Mouse (Mus musculus) CH12.LX (cell line): ENCODE results near the gene Pcx. TPM values are rescaled to one million over a fixed set of nuclear protein-coding genes. Genes with fewer than 3 reads are reported as not detected.

Experiments
- DNase-seq: peaks from one replicate; pipeline ENCODE4 v3.0.0-alpha.2; 2013; ENCODE audit errors: extremely low read depth
- H3K27ac ChIP-seq: 2 replicates; pipeline ENCODE4 v1.5.1; 2012; ENCODE audit warnings: low read depth, mild to moderate bottlenecking, control low read depth, moderate library complexity; ENCODE audit not compliant: insufficient read depth
- H3K27me3 ChIP-seq: replicated peaks from 2 replicates; pipeline ENCODE3; 2012; ENCODE audit warnings: inconsistent platforms
- H3K36me3 ChIP-seq, 2 experiments: replicated peaks in 1 of 2; 2 replicates each; pipeline versions ENCODE3 to v1.6.1; 2012; ENCODE audit warnings: inconsistent platforms in 1 of 2, low read length in 1 of 2, mild to moderate bottlenecking in 1 of 2, mixed read lengths in 1 of 2, moderate library complexity in 1 of 2; ENCODE audit not compliant: control insufficient read depth in 1 of 2, insufficient read depth in 1 of 2
- H3K4me1 ChIP-seq, 2 experiments: 2 replicates each; pipeline ENCODE4 v1.6.1; 2012; ENCODE audit warnings: inconsistent platforms in 1 of 2, moderate library complexity in 1 of 2; ENCODE audit not compliant: insufficient read depth in 2 of 2, control insufficient read depth in 1 of 2
- H3K4me2 ChIP-seq: 2 replicates; pipeline ENCODE4 v1.6.1; 2012; ENCODE audit warnings: low read depth, mild to moderate bottlenecking, control low read depth; ENCODE audit not compliant: poor library complexity, insufficient read depth, severe bottlenecking
- H3K4me3 ChIP-seq, 3 experiments: fragments of 150-350 bp in 1 of 3; sonication (generic) in 1 of 3; replicated peaks in 1 of 3; 2 replicates each; pipeline versions ENCODE3 to v1.5.1; 2011 to 2012; ENCODE audit warnings: low read depth in 2 of 3, low read length in 2 of 3, mild to moderate bottlenecking in 2 of 3, moderate library complexity in 2 of 3, control low read depth in 1 of 3, improper control_type of control experiment in 1 of 3, inconsistent platforms in 1 of 3, mixed read lengths in 1 of 3; ENCODE audit not compliant: poor library complexity in 1 of 3
- H3K79me2 ChIP-seq: replicated peaks from 2 replicates; pipeline ENCODE4 v1.6.1; 2012; ENCODE audit warnings: mild to moderate bottlenecking, moderate library complexity; ENCODE audit not compliant: control insufficient read depth, poor library complexity, insufficient read depth, severe bottlenecking; ENCODE audit errors: extremely low read depth
- H3K9ac ChIP-seq: 2 replicates; pipeline ENCODE4 v1.6.1; 2012; ENCODE audit warnings: low read depth, mild to moderate bottlenecking, control low read depth, moderate library complexity; ENCODE audit not compliant: insufficient read depth
- H3K9me3 ChIP-seq: replicated peaks from 2 replicates; pipeline ENCODE3; 2012; ENCODE audit warnings: low read length, inconsistent platforms, mixed read lengths
- BHLHE40 ChIP-seq: IDR thresholded peaks from 2 replicates; pipeline ENCODE4 v1.6.1; 2011; ENCODE audit warnings: mild to moderate bottlenecking, low read depth, low read length, improper control_type of control experiment
- CHD1 ChIP-seq: IDR thresholded peaks from 2 replicates; pipeline ENCODE4 v1.6.1; 2012; ENCODE audit warnings: low read depth, low read length, improper control_type of control experiment, inconsistent platforms
- CHD2 ChIP-seq: IDR thresholded peaks from 2 replicates; pipeline ENCODE4 v1.6.1; 2011; ENCODE audit warnings: low read length, improper control_type of control experiment
- CTCF ChIP-seq, 2 experiments: IDR thresholded peaks in 1 of 2; conservative IDR thresholded peaks in 1 of 2; 2 replicates each; pipeline ENCODE4 v1.5.1; 2011 to 2012; ENCODE audit warnings: low read depth in 2 of 2, low read length in 2 of 2, improper control_type of control experiment in 1 of 2, inconsistent platforms in 1 of 2, mild to moderate bottlenecking in 1 of 2, moderate library complexity in 1 of 2
- E2F4 ChIP-seq: IDR thresholded peaks from 2 replicates; pipeline ENCODE4 v1.6.1; 2011; ENCODE audit warnings: low read depth, low read length, improper control_type of control experiment; ENCODE audit not compliant: insufficient replicate concordance
- EP300 ChIP-seq: IDR thresholded peaks from 2 replicates; pipeline ENCODE4 v1.6.1; 2011; ENCODE audit warnings: low read length, improper control_type of control experiment
- GABPA ChIP-seq: IDR thresholded peaks from 2 replicates; pipeline ENCODE4 v1.6.1; 2012; ENCODE audit warnings: low read depth, low read length, improper control_type of control experiment, inconsistent platforms; ENCODE audit not compliant: insufficient replicate concordance
- HCFC1 ChIP-seq: IDR thresholded peaks from 2 replicates; pipeline ENCODE4 v1.6.1; 2012; ENCODE audit warnings: low read depth, mild to moderate bottlenecking, inconsistent platforms, low read length, improper control_type of control experiment
- JUND ChIP-seq: conservative IDR thresholded peaks from 2 replicates; pipeline ENCODE4 v1.6.1; 2011; ENCODE audit warnings: low read depth, low read length, improper control_type of control experiment
- KAT2A ChIP-seq: IDR thresholded peaks from 2 replicates; pipeline ENCODE4 v1.6.1; 2012; ENCODE audit warnings: low read length, improper control_type of control experiment, inconsistent platforms; ENCODE audit not compliant: insufficient replicate concordance
- MAFK ChIP-seq: IDR thresholded peaks from 2 replicates; pipeline ENCODE4 v1.6.1; 2011; ENCODE audit warnings: low read length, improper control_type of control experiment; ENCODE audit not compliant: insufficient replicate concordance
- MAZ ChIP-seq: IDR thresholded peaks from 2 replicates; pipeline ENCODE4 v1.6.1; 2012; ENCODE audit warnings: low read depth, mild to moderate bottlenecking, inconsistent platforms, low read length, improper control_type of control experiment, moderate library complexity
- MYC ChIP-seq: IDR thresholded peaks from 2 replicates; pipeline ENCODE4 v1.6.1; 2011; ENCODE audit warnings: low read depth, mild to moderate bottlenecking, improper control_type of control experiment, low read length
- NRF1 ChIP-seq: IDR thresholded peaks from 2 replicates; pipeline ENCODE4 v1.6.1; 2014; ENCODE audit warnings: low read depth, mild to moderate bottlenecking, inconsistent platforms, low read length, improper control_type of control experiment, moderate library complexity
- PAX5 ChIP-seq: IDR thresholded peaks from 2 replicates; pipeline ENCODE4 v1.6.1; 2012; ENCODE audit warnings: low read length, inconsistent platforms, mixed read lengths
- POLR2A ChIP-seq: IDR thresholded peaks from 2 replicates; pipeline ENCODE4 v1.6.1; 2011; ENCODE audit warnings: low read depth, mild to moderate bottlenecking, improper control_type of control experiment, low read length
- RAD21 ChIP-seq: IDR thresholded peaks from 2 replicates; pipeline ENCODE4 v1.6.1; 2011; ENCODE audit warnings: low read depth, mild to moderate bottlenecking, low read length, improper control_type of control experiment, moderate library complexity
- RCOR1 ChIP-seq: conservative IDR thresholded peaks from 2 replicates; pipeline ENCODE4 v1.6.1; 2012; ENCODE audit warnings: low read depth, mild to moderate bottlenecking, inconsistent platforms, low read length, improper control_type of control experiment
- SMC3 ChIP-seq: IDR thresholded peaks from 2 replicates; pipeline ENCODE4 v1.6.1; 2011; ENCODE audit warnings: low read depth, low read length, improper control_type of control experiment
- UBTF ChIP-seq: IDR thresholded peaks from 2 replicates; pipeline ENCODE4 v1.6.1; 2012; ENCODE audit warnings: low read depth, mild to moderate bottlenecking, inconsistent platforms, low read length, improper control_type of control experiment, moderate library complexity
- USF1 ChIP-seq: IDR thresholded peaks from 2 replicates; pipeline ENCODE4 v1.6.1; 2014; ENCODE audit warnings: low read depth, mild to moderate bottlenecking, inconsistent platforms, low read length, improper control_type of control experiment
- ZKSCAN1 ChIP-seq: IDR thresholded peaks from 2 replicates; pipeline ENCODE4 v1.6.1; 2012; ENCODE audit warnings: low read depth, inconsistent platforms, low read length, improper control_type of control experiment, borderline replicate concordance
- ZMIZ1 ChIP-seq: IDR thresholded peaks from 2 replicates; pipeline ENCODE4 v1.6.1; 2012; ENCODE audit warnings: low read depth, mild to moderate bottlenecking, inconsistent platforms, low read length, improper control_type of control experiment
- dilution Hi-C: fragments of 300-500 bp; cut with MboI; formaldehyde crosslinking; loops from 2 replicates; pipeline ENCODE4 v1.14.3; 2020; ENCODE audit warnings: low sequenced_read_pairs; ENCODE audit not compliant: extremely low pct_unique_long_range_greater_than_20kb, extremely low pct_ligation_motif_present
- in situ Hi-C: fragments of 300-500 bp; cut with MboI; formaldehyde crosslinking; loops from 3 replicates; pipeline ENCODE4 v1.14.3; 2019; ENCODE audit warnings: low sequenced_read_pairs, low pct_ligation_motif_present, low pct_unique_long_range_greater_than_20kb, mixed read lengths
- polyA plus RNA-seq: library from polyadenylated mRNA; unstranded; fragments of >175 nt; gene quantifications from 2 replicates; pipeline ENCODE4 v1.2.1, GENCODE M21; 2012; ENCODE audit warnings: low read depth; ENCODE audit not compliant: insufficient read length
- total RNA-seq, 2 experiments: library from RNA; depleted of rRNA; stranded (reverse); fragments of 300-350 nt in 1 of 2; fragments of >200 nt in 1 of 2; gene quantifications; 2 replicates each; pipeline ENCODE4 v1.2.3; 2012 to 2014

The Pcx gene
- total and polyA plus RNA-seq, 3 experiments, result 7.7 to 14.2 (median 10.7) TPM

GRCm38 (mm10) chr19:4475224-4475925, 34.9 kb upstream of the Pcx start:
- Histone ChIP-seq H3K9ac (no peak overlapping the region), H3K4me2 (no peak overlapping the region), H3K4me1 (no peaks in the 10 kb centered on the region), H3K27me3 (peaks cover 8% of the 10 kb centered on the region), H3K27ac (no peak overlapping the region), H3K9me3 (peaks cover 6% of the 10 kb centered on the region), H3K36me3 (no peaks in the 10 kb centered on the region), H3K4me3 (no peak overlapping the region), H3K79me2 (no peaks in the 10 kb centered on the region)
- no peak for DNase-seq
- TF ChIP-seq SMC3, result no peak
- TF ChIP-seq USF1, result no peak
- no peak for TF ChIP-seq E2F4
- TF ChIP-seq CTCF (conservative IDR thresholded peaks at IDR 0.05 in 1 of 2, IDR thresholded peaks at IDR 0.05 in 1 of 2; ENCODE audit: low read depth in 2 of 2, low read length in 2 of 2), result no peak
- no peak for TF ChIP-seq BHLHE40
- TF ChIP-seq HCFC1, result no peak
- TF ChIP-seq CHD2, result no peak
- no peak for TF ChIP-seq PAX5
- TF ChIP-seq EP300, result no peak
- no peak for TF ChIP-seq GABPA
- no peak for TF ChIP-seq RCOR1
- TF ChIP-seq CHD1, result no peak
- TF ChIP-seq UBTF, result no peak
- TF ChIP-seq RAD21, result no peak
- no peak for TF ChIP-seq POLR2A
- TF ChIP-seq NRF1, result no peak
- no peak for TF ChIP-seq ZMIZ1
- dilution Hi-C loops (no loop called here), in situ Hi-C loops (loop anchor here (25.0 kb wide), 2 partner anchors 387 to 512 kb away; partner anchors contain the start of genes Ctsf and Npas4)

DNA sequence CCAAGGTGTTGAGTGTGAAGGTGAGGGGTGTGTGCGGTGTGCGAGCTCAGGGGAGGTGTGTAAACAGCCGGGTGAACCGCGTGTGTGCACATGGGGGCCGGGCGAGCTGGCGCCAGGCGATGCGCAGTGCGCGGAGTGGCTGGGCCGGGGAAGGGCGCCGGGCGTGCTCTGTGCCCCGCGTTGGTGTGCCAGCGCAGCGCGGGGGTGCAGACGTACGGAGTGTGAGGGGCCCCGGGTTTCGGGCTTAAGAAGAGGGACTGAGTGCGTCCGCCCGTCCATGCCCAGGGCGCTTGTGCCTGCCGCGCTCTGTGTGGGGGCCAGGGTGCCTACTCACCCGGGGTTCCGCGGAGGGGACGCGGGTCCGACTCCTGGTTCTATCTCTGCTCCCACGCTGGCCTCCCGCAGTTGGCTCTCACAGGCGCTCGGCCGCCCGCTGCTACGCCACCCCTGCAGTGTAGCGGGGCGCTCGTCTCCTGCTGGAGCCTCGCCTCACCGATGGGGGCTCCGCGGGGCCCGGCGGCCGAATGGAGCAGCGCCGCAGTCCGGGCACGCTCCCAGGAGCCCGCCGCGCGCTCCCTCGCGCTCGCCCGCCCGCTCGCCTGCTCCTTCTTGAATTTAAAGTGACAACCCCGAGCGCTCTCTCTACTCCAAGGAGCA, 33.5 kb upstream of the Pcx start:
- Histone ChIP-seq H3K27ac (no peak overlapping the region), H3K4me2 (no peak overlapping the region), H3K36me3 (no peaks in the 10 kb centered on the region), H3K9ac (no peak overlapping the region), H3K4me1 (no peaks in the 10 kb centered on the region), H3K27me3 (peaks cover 8% of the 10 kb centered on the region), H3K79me2 (no peaks in the 10 kb centered on the region), H3K9me3 (peaks cover 6% of the 10 kb centered on the region), H3K4me3 (no peak overlapping the region)
- dilution Hi-C loops (no loop called here), in situ Hi-C loops (loop anchor here (25.0 kb wide), 2 partner anchors 386 to 511 kb away; partner anchors contain the start of genes Ctsf and Npas4)
- TF ChIP-seq MAZ (no peak), ZKSCAN1 (no peak), CHD2 (no peak), SMC3 (no peak), MYC (no peak), KAT2A (no peak), JUND (no peak), MAFK (no peak)
- no peak for DNase-seq
